In the genomic region with DNA sequence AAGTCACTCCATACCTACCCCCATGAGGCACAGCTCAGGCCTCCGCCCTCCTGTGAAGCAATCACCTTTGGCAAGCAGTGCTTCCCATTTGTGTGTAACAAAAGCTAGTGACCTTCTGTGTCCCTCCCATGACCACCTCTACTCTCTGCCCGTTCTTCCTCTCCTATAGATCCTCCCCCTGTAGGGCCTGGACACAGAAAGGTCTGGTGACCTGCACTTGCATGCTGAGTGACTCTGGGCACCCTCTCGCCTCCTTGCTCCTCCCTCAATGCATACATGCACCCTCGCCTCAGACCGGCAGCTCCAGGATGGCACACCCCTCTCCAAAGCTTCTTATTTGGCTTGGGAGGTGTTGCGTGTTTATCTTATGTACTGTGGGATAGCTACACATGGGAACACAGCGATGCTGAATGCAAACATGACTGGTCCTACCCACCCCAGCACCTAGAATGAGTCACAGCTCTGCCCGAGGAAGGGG, we compare ENCODE assay signal across 16 mouse cellular contexts. TPM values are rescaled to one million over a fixed set of nuclear protein-coding genes. Genes with fewer than 3 reads are reported as not detected.
DNase-seq lines count a peak whose midpoint lies in the region; ATAC-seq and TF ChIP-seq lines count a peak whose summit lies in the region.
"Had no signal": no experiment of that assay in that cellular context is flagged by ENCODE, and none has a peak within 500 bp of the region (broad histone marks: within the 10 kb centered on the region; RNA-seq: fewer than 3 reads in every experiment).

No protein-coding gene starts in this region.

- peak; percentile 65 to 78 for DNase-seq in lung, adult 18-20 months
- no peak for DNase-seq in lung, postnatal 10 days
- DNase-seq in lung, postnatal 4 days = peak; percentile 44 to 48
- no peak for DNase-seq in neural tube, embryonic 10.5 days (ENCODE audit: extremely low spot score, low spot score)
- DNase-seq in left cerebral cortex, adult 9 months (ENCODE audit: low spot score in 2 of 2) = no peak
- DNase-seq in thymus, adult 2 months = no peak
- DNase-seq: adrenal gland, adult 8-10 months; cerebellum, adult 2 months; heart, adult 2 months; kidney, adult 9 months; layer of hippocampus, postnatal 36 days; spleen, adult 18-20 months had no signal

- no peak overlapping the region for H3K4me3 ChIP-seq in liver, embryonic 12.5 days
- no peak overlapping the region for H3K4me3 ChIP-seq in thymus, adult 2 months (ENCODE audit: control insufficient read depth, insufficient read depth, low read length)
- H3K4me3 ChIP-seq: heart, adult 2 months; limb, embryonic 12.5 days had no signal

- H3K36me3 ChIP-seq in liver, embryonic 12.5 days = peaks cover 3% of the 10 kb centered on the region; the same call in 1 of the 2 replicates
- no peaks in the 10 kb centered on the region for H3K36me3 ChIP-seq in thymus, adult 2 months (ENCODE audit: control insufficient read depth, insufficient read depth, low read length)
- H3K36me3 ChIP-seq: limb, embryonic 12.5 days had no signal

- no peak overlapping the region; the same call in 1 of the 2 replicates for H3K27ac ChIP-seq in liver, embryonic 12.5 days
- no peak overlapping the region for H3K27ac ChIP-seq in thymus, adult 2 months (ENCODE audit: control insufficient read depth, insufficient read depth, low read length)
- H3K27ac ChIP-seq: heart, adult 2 months; hindbrain, embryonic 14.5 days; limb, embryonic 12.5 days had no signal

- H3K4me1 ChIP-seq in liver, embryonic 12.5 days = peaks cover 44% of the 10 kb centered on the region
- H3K4me1 ChIP-seq in thymus, adult 2 months (replicated peaks; ENCODE audit: control insufficient read depth, insufficient read depth, low read length) = no peaks in the 10 kb centered on the region

- H3K9me3 ChIP-seq in liver, embryonic 12.5 days (replicated peaks) = no peaks in the 10 kb centered on the region
- H3K9me3 ChIP-seq: limb, embryonic 12.5 days had no signal

- peaks cover 33% of the 10 kb centered on the region for H3K27me3 ChIP-seq in liver, embryonic 12.5 days (replicated peaks)
- no peaks in the 10 kb centered on the region for H3K27me3 ChIP-seq in thymus, adult 2 months (ENCODE audit: control insufficient read depth, insufficient read depth, low read length)

- TF ChIP-seq POLR2A in thymus, adult 2 months (IDR thresholded peaks at IDR 0.05; ENCODE audit: control insufficient read depth, extremely low read depth, insufficient read depth, low read length, poor library complexity) = no peak

- ATAC-seq in liver, embryonic 12.5 days = peak; percentile 64
- ATAC-seq: forebrain, embryonic 14.5 days had no signal

- no peak overlapping the region for H3K4me2 ChIP-seq in liver, embryonic 12.5 days
- H3K4me2 ChIP-seq: hindbrain, embryonic 14.5 days; limb, embryonic 12.5 days had no signal

- H3K9ac ChIP-seq in liver, embryonic 12.5 days = no peak overlapping the region
- H3K9ac ChIP-seq: hindbrain, embryonic 14.5 days; limb, embryonic 12.5 days had no signal

- WGBS in liver, embryonic 12.5 days (ENCODE audit: insufficient replicate concordance) = 68% methylated on average over 8 of the region's 8 CpGs
- 95% methylated on average over 8 of the region's 8 CpGs for WGBS in thymus, adult 2 months

- TF ChIP-seq CTCF in thymus, adult 2 months (IDR thresholded peaks at IDR 0.05; ENCODE audit: borderline replicate concordance, control insufficient read depth, extremely low read depth, insufficient read depth, low read length, poor library complexity) = no peak

RNA-seq across cellular contexts. Expression of a gene that starts 21.0 kb away (rescaled TPM):
- polyA plus RNA-seq in liver, embryonic 12.5 days (2016; fragmentation: Nextera tagmentation; extraction: Ambion mirVana) = 14.0 and 15.5 TPM in 2 replicates
- polyA plus RNA-seq in thymus, adult 2 months (2012; rRNA removed) = 8.0 and 9.6 TPM in 2 replicates

RNA-seq across cellular contexts. Expression of a gene that starts 48.2 kb away (rescaled TPM):
- polyA plus RNA-seq in liver, embryonic 12.5 days (2016; fragmentation: Nextera tagmentation; extraction: Ambion mirVana) = 0.61 and 0.96 TPM in 2 replicates
- 0.78 and 1.1 TPM in 2 replicates for polyA plus RNA-seq in thymus, adult 2 months (2012; rRNA removed)

Comparison
In these comparisons a context has a peak if more than half of its experiments do, and no peak if none do; other contexts are left out.
1. DNase-seq: peak in lung, adult 18-20 months (2 of 2) and lung, postnatal 4 days (2 of 2); none in lung, postnatal 10 days (single experiment), neural tube, embryonic 10.5 days (single experiment), left cerebral cortex, adult 9 months (0 of 2) and thymus, adult 2 months (single experiment).